Mouse (Mus musculus): Measurements from ENCODE around the gene Zfp13.
A peak's percentile ranks its signal among the peaks of the same experiment; 100 is the strongest.

Gene Zfp13

DNA sequence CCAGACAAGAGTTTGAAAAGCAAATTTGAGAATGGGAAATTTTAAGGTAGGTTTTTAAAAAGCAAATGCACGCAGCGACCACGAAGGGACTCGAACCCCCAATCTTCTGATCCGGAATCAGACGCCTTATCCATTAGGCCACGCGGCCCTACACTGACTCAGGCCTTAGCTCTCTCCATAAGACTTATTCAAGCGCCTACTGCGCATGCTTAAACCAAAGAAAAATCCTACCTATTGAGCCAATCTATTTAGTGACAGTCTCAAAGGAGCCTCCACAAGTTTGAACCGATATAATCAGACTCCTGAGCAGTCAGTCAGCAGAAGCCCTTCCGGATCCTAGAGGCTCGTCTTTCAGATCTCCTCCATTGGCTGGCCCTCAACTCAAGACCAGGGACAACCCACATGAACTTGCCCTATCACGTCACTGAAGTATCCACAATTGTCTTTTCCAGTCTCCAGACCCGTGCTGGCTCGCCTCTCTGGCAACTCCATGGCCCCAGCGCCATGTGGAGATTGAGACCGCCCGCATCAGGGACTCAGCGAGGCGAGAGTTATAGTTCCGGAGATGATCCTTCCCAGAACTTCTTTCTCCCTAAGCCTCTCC is 49.0 kb downstream of the Zfp13 start:
- DNase-seq (ENCODE audit: low spot score): peak; percentile 96

DNA sequence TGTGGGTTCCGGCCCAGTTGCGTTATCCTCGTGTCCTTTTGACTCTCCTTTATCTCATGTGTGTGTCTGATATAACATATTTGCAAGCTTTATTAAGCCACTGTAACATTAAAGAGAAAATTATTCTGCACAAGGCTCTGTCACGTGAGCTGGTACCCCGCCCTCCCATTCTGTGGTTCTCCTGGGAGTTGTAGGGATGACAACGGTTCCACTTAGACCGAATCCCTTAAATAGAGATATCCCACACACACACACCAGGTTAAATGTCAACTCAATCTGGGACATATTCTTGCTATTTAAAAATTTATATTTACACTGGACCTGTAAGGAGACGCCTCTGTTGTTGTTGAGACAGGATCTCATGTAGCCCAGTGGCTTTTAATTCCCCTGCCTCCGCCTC is 49.8 kb downstream of the Zfp13 start:
- DNase-seq (ENCODE audit: low spot score): peak; percentile 61

DNA sequence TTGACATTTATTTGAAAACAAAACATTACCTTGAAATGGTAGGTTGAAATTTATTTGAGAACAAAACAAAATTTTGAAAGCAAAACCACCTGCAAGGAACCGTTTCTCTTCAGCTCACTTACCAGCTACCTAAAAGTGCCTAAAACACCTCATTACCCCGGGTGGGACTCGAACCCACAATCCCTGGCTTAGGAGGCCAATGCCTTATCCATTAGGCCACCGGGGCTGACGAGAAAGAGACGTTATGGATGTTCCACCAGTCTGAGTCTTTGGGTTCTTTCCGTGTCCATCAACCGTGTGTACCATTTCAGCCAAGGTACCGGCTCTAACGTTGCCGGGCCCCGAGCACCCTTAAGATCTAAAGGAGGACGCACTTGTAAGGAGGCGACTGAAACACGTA is 50.7 kb downstream of the Zfp13 start:
- peak; percentile 97 for DNase-seq (ENCODE audit: low spot score)

DNA sequence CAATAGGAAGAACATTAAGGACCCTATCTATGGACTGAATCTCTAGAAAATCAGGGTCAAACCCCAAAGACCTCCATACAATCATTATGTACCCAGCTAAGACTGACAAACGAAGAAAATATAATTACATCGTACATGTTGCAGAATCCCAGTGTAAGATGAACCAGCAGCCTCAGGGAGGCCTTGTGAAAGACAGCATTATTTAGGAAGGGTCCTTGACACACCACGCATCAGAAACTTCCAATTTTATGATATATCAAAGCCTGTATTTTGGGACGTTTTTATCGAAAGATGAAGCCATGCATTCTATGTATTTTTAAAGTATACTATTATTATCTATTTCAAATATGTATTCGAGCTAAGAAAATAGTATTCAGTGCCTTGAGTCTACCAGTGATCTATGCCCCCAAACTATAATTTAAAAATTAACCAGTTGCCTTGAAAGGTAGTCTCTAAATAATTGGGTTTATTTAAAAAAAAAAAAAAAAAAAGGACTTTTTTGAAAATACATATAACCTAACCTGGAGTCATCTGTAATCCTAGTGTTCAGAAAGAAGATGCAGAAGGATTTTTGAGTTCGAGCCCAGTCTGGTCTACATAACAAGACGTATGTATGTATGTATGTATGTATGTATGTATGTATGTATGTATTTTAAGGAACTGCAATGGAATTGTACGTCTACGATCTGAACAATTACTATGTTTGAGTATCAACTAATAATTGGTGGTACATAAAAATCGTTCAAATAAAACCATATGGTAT is 51.4 kb downstream of the Zfp13 start:
- DNase-seq (ENCODE audit: low spot score): no peak

DNA sequence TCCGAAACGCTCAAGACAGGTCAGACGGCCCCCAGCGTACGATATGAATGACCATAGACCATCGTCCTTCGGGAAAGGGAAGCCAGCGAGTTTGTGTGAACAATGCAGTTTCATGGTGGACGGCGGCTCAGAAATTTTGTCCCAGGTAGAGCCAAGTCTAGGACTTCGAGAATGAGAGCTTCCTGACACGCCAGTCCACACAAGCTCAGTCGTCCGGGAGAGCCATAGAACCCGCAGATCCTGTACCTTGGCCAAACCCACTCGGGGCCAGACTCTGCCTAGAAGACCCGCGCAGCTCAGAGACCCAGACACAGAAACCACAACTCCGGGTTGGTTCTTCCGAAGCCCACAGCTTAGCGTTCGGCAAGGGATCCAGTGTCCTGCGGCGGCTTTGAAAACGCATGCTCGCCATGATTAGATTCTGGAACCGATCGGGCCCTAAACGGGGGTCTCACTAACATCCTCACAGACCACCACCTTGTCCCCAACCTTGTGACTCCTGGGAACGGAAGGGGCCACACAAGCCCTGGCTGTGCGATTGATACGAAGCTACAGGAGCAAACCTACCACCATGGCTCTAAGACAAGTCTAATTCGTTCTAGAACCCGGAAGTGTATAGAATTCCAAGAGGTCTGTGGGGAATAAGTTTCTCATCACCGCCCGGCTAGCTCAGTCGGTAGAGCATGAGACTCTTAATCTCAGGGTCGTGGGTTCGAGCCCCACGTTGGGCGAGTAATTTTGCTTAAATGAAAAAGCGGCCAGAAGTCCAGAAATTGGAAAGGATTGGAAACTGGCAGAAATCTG is 52.4 kb downstream of the Zfp13 start:
- peak; percentile 97 for DNase-seq (ENCODE audit: low spot score)

DNA sequence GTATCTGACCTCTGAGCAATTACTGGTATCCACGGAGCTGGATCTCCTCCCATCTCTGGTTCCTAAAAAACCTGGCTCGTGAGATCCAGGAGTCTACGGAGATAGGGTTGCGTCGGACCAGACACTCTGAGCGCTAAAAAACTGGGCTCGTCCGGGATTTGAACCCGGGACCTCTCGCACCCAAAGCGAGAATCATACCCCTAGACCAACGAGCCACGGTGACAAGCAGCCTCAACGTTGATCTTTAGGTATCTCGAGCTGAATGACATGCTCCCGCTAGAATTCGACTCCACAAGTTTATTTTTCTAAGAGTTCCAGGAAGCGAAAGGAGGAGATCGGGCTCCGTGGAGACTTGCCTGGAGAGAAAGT is 53.0 kb downstream of the Zfp13 start:
- peak; percentile 96 for DNase-seq (ENCODE audit: low spot score)

DNA sequence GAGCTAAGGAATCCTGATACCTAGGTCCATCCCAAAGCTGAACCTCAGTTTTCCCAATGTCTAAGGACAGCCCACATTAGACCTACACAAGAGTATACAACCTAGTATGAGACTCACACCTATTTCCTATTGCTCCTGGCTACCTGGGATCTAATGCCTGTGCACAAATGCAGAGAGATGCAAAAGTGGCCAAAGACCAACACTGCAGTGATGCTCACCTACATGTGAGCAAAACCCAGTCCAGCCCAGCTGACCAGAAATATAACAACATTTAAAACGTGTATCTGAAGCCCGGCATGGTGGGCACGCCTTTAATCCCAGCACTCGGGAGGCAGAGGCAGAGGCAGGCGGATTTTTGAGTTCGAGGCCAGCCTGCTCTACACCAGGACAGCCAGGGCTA is 53.4 kb downstream of the Zfp13 start:
- DNase-seq (ENCODE audit: low spot score): no peak

DNA sequence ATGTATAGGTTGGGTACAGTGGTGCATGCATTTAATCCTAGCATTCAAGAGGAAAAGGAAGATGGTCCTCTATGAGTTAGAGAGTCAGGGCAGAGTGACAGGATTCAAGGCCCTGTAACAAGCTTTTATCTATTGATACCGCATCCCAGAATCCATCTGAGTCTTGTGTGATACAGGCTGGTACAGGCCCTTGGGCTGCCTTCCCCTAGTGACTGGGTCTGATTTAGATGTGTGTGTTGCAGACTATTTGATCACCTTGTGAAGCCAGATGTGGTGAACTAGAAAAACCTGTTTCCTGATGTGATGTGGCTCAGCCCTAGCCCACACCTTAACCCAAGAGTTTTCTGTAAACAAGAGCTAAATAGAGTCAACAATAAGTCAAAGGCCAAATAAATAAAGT is 54.5 kb downstream of the Zfp13 start:
- DNase-seq (ENCODE audit: low spot score): no peak

DNA sequence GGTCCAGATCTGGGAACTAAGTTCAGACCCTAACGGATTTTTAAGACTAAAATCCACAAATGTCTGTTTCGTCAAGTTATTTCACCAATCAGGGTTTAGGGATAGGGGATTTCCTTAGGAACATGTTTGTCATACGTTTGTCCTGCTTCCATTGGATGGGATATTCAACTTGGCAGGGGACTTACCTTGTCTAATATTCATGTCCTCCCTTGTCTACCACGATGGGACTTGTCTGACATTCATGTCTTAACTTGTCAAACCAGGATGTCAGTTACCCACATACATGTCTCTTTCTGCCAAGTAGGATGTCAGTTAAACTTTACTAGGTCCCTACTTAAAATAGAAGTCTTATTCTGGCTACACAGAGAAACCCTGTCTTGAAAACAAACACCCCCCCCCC is 55.3 kb downstream of the Zfp13 start:
- no peak for DNase-seq (ENCODE audit: low spot score)

DNA sequence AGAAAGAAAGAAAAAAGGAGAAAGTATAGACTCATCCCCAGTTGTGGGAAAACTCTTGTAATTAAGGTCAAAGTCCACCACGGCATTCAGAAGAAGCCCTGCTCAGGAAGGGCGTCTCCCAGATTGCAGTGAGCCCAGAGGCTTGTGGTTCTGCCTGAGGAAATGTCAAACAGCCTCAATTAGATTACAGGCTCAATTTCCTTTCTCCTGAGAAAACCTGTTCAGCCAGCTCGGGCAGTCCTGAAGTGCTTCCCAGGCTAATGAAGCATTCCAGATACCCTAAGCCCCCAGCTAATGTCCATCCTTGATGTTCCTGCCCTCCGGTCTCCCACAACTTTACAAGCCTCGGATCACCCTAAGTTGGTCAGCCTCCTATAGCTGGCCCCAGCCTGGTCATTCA is 56.0 kb downstream of the Zfp13 start:
- DNase-seq (ENCODE audit: low spot score): no peak

DNA sequence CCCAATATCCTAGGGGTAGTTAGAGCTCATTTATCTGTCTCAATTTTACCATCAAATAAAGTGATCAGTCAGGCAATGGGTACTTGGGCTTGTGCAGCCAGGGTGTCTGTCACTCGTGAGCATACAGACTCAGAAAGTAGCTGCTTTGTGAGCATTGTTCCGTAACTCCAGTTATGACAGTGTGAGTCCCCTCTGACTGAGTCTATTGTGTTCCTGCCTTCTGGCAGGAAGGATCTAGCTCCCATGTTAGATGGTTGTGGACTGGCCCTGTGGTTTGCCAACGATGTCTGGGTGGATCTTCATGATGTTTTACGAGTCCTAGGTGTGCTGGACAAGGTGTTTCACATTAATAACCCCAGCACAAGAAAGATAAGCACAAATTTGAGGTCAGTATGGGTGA is 56.5 kb downstream of the Zfp13 start:
- no peak for DNase-seq (ENCODE audit: low spot score)

DNA sequence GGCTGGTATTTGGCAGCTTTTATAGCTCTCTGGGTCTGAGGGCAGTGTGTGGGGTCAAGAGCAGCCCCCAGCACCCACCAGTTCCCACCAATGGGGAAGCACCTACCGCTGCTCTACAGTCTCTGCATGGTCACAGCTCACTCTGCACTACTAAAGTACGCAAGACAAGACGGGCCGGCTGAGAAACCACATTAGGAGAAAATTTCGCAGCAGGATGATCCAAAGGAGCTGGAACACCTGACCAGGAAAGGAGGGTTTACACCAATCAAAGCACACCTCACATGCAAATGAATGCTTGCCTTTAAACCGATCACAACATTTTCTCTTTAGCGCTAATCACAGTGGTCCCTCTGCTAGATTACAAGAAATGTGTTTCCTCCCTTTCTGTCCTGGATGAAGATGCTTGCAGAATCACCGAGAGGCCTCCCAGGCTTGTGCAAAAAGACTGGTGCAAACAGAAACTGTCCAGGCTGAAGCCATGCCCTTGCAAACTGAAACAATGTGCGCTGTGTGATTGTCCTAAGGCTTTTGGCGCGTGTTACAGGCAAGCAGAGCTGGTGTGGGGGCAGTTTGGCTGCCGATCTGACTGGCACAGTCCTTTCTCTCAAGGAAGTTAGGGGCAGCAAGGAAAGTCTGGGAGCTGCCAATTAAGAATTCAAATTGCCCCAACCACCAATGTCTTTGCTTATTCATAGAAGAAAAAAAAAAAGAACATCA is 57.1 kb downstream of the Zfp13 start:
- DNase-seq (ENCODE audit: low spot score): no peak

DNA sequence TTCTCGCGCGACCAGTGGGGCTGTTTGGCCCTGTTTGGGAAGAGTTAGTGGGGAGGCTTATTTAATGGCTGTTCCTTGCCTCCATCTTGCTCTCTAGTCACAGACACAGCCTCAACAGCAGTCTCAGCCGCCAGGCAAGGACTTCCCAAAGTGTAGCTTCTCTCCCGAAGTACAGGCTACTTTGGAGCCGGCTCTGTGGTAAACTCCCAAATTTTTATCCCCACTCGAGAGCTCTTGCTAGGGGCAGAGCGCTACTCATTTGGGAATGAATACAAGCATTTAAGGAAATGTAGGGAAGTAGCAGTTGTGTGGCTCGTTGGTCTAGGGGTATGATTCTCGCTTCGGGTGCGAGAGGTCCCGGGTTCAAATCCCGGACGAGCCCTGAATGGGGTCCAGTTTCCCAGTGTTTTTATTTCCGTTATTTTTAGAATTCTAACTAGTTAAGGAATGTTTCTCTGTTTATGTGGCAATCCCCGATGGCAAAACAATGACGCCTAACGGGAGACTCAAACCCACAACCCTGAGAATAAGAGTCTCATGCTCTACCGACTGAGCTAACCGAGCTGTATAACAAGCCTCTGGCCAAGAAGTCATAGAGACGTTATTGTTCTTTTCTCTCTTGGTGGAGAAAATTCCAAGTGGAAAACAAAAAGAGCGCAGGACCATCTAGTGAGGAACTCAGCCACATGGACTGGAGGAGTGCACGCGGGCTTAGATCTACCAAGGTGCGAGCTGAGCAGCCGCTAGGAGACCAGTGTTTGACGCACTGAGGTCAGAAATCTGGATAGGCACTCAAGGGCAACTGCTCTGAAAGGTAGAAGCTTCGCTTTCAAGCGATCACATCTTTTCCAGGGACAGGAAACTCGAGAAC is 58.4 kb downstream of the Zfp13 start:
- DNase-seq (ENCODE audit: low spot score): peak; percentile 83

DNA sequence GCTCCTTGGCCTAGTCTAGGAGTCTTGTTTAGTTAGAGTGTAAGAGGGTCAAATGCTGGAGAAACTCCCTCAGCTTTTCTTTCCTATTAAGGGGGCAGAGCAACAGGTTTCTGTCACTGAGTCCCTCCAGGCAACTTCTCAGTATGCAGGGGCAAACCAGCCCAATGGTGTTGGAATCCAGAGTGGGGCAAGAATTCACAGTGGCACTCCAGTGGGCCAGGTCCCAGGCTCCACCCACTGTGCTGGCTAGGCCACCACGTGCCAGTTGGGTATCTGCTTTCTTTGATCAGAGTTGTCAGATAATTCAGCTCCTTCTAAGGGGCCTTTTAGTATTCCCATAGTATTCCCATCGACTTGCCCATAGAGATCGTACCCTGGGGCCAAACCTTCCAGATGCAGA is 59.2 kb downstream of the Zfp13 start:
- no peak for DNase-seq (ENCODE audit: low spot score)

DNA sequence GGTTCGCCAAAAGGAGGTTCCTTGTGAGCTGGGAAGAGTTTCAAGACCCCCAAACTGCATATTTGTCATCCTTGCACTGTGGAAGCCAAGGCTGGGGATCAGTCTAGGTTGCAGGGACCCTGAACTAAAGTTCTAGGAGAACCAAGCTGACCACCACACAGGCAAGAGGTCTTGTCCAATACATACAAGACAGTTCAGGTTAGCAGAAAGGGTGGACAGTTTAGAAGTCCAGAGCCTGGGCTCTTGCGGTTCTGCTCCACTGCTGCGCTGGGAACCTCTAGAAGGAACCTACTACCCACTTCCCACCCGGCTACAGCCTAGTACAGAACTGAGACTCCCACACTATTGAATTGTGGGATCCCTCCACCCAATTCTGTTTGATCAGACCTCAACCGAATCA is 59.7 kb downstream of the Zfp13 start:
- DNase-seq (ENCODE audit: low spot score): no peak

DNA sequence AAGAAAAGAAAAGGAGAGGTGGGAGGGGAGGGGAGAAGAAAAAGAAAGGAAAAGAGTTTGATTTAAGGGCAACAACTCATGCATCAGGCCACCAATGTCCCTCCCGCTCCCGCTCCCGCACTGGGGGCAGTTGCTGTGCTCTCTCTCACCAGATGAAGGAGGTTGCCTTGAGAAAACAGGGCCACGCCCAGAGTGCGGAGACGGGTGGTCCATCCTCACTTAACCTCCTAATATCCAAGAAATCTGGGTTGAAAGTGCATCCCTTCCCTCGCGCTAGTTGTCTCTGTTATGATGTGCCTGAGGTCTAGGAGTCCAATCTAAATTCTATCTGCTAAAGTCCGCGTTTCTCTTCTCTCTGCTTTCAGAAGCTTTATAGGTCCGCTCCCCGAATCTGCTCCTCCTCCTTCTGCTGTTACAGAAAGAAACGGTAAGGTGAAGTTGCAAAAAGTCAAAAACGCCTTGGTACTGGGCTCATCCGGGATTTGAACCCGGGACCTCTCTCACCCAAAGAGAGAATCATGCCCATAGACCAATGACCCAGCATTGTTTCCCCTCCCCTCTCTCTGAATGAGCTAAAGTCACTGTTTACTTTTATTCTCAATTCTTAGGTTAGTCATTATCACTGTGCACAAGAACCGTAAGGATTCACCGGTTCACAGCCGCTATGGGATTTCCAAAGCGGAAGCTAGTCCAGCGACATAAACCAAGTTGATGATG is 60.8 kb downstream of the Zfp13 start:
- peak; percentile 81 for DNase-seq (ENCODE audit: low spot score)

DNA sequence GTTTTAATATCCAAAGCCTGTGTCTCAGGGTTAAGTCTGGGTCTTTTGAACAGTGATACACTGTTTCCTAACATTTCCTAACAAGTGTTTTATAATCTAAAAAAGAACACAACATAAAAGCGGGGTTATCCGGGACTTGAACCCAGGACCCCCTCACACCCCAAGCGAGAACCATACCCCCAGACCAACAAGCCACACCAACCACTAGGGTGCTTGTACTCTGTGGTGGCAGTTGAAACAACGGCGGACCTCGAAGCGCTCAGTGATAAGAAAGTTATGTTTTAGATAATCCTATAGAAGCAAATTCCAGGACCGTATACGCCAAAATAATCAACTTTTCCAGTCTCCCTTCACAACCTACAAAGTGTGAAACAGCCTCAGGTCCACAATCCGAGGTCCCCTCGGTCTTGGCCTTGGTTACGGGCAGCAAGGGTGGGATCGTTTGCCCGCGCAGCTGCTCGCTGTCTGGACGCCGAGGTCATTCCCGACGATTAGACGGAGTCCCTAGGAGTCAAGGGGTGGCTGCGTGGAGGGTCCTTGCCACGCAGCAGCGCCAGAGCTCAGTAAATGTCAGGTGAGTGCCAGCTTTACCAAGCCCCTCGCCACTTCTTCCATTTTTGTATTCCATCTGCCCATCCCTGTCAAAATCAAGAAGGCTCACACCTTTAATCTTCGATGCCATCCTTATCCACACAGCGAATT is 61.6 kb downstream of the Zfp13 start:
- peak; percentile 69 for DNase-seq (ENCODE audit: low spot score)

DNA sequence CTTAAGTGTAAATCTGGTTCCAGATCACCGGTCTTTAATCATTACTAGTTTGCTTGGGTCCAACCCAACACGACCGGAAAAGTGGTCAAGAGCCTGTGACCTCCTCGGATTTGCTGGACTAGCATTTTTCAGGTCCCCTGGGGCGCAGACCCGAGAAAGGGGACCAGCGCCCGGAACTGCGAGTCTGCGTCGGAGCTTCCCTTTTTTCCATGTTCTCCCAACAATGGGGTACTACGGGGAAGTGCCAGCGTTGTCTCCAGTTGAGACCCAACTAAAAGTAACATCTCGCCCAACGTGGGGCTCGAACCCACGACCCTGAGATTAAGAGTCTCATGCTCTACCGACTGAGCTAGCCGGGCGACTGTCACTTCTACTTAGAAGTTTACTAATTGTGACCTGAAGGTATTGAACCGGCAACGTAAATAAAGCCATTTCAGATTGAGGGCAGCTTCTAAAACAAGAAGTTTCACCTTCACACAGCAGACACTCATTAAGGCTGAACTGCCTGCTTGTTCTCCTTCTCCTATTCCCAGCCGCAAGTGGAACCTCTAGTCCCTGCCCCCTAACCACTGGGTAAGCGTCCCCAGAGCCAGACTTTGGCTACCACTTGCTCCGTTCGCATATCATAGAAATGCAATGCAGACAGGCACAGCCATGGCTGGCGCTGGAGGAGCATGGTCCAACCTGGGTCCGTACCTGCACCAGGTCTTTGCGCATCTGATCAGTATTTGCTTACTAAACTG is 64.1 kb downstream of the Zfp13 start:
- DNase-seq (ENCODE audit: low spot score): peak; percentile 71

Data from embryo, embryonic 10.5 days (tissue).